12 mouse cellular contexts compared by ENCODE assay signal in the genomic region with DNA sequence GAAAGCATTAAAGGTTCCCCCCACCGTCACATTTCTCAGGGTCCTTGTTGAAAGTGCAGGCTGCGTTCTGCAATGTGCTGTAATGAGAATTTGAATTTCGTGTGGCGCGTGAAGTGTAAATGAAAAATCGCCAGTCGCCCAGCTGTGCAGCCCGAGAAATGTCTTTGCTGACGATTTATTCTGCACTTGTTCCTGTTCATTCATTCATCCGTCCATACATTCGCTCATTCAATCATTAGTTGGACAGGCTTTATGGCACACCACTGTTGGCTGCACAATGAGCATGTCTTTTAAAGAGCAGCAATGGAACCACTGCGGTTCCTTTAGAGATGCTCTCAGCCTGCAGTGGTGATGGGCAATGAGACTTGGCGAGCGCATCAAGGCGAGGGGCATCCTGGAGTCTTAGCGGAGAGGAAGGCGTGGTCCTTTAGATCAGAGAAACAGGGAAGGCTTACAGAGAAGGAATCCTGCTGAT. TPM values are rescaled to one million over a fixed set of nuclear protein-coding genes. Genes with fewer than 3 reads are reported as not detected.
DNase-seq lines count a peak whose midpoint lies in the region; ATAC-seq and TF ChIP-seq lines count a peak whose summit lies in the region.
"Had no signal": no experiment of that assay in that cellular context is flagged by ENCODE, and none has a peak within 500 bp of the region (broad histone marks: within the 10 kb centered on the region; RNA-seq: fewer than 3 reads in every experiment).

No protein-coding gene starts in this region.

- peaks cover 30% of the 10 kb centered on the region for H3K4me1 ChIP-seq in forebrain, embryonic 11.5 days (replicated peaks; ENCODE audit: control insufficient read depth, insufficient read depth, low read length)
- H3K4me1 ChIP-seq in hindbrain, embryonic 14.5 days (replicated peaks; ENCODE audit: control insufficient read depth, insufficient read depth, low read length) = peaks cover 33% of the 10 kb centered on the region
- H3K4me1 ChIP-seq in midbrain, embryonic 16.5 days (ENCODE audit: control insufficient read depth, insufficient read depth, low read length) = peaks cover 28% of the 10 kb centered on the region
- H3K4me1 ChIP-seq: megakaryocyte, embryonic 14.5 days had no signal

- ATAC-seq in forebrain, embryonic 11.5 days (replicated peaks; ENCODE audit: low FRiP score) = peak; percentile 37; the same call in 1 of the 2 replicates
- no peak for ATAC-seq in hindbrain, embryonic 14.5 days (ENCODE audit: low FRiP score)
- peak; percentile 29; the same call in 1 of the 2 replicates for ATAC-seq in midbrain, embryonic 16.5 days

- H3K9ac ChIP-seq in forebrain, embryonic 11.5 days (ENCODE audit: low read length) = no peak overlapping the region
- no peak overlapping the region for H3K9ac ChIP-seq in hindbrain, embryonic 14.5 days
- H3K9ac ChIP-seq in midbrain, embryonic 16.5 days (ENCODE audit: low read depth, low read length) = no peak overlapping the region
- H3K9ac ChIP-seq: stomach, embryonic 15.5 days had no signal

- intact Hi-C loops in gastrocnemius, adult 2 months (cut with DNase I) = no loop called here

- WGBS in forebrain, embryonic 11.5 days = 29% methylated on average over 17 of the region's 17 CpGs
- WGBS in hindbrain, embryonic 14.5 days = 17% methylated on average over 17 of the region's 17 CpGs
- WGBS in midbrain, embryonic 16.5 days = 14% methylated on average over 17 of the region's 17 CpGs

- H3K4me3 ChIP-seq in forebrain, embryonic 11.5 days (ENCODE audit: low read depth, low read length) = no peak overlapping the region
- no peak overlapping the region for H3K4me3 ChIP-seq in hindbrain, embryonic 14.5 days (replicated peaks; ENCODE audit: low read length)
- no peak overlapping the region for H3K4me3 ChIP-seq in midbrain, embryonic 16.5 days (ENCODE audit: low read depth, low read length)
- no peak overlapping the region for H3K4me3 ChIP-seq in gastrocnemius, adult 2 months
- H3K4me3 ChIP-seq: megakaryocyte, embryonic 14.5 days; stomach, embryonic 15.5 days had no signal

- H3K27ac ChIP-seq in forebrain, embryonic 11.5 days (ENCODE audit: low read depth, low read length) = peak overlapping the region; percentile 72
- peak overlapping the region; percentile 62 for H3K27ac ChIP-seq in hindbrain, embryonic 14.5 days
- H3K27ac ChIP-seq in midbrain, embryonic 16.5 days (ENCODE audit: low read length) = peak overlapping the region; percentile 51
- no peak overlapping the region for H3K27ac ChIP-seq in gastrocnemius, adult 2 months
- H3K27ac ChIP-seq: stomach, embryonic 15.5 days had no signal

- DNase-seq in embryo, embryonic 11 days = peak; percentile 47
- no peak for DNase-seq in forebrain, embryonic 11.5 days (ENCODE audit: low spot score)
- DNase-seq in hindbrain, embryonic 14.5 days (ENCODE audit: low spot score) = peak; percentile 46
- no peak for DNase-seq in gastrocnemius, postnatal 25 days
- no peak for DNase-seq in gastrocnemius, adult 2 months
- DNase-seq in right cerebral cortex, adult 2 months (ENCODE audit: low spot score in 2 of 2) = no peak
- DNase-seq: heart, postnatal 36 days; lung, adult 2 months; thymus, postnatal 36 days had no signal

- H3K36me3 ChIP-seq in forebrain, embryonic 11.5 days (ENCODE audit: control insufficient read depth, insufficient read depth, low read length) = no peaks in the 10 kb centered on the region
- H3K36me3 ChIP-seq in hindbrain, embryonic 14.5 days (replicated peaks; ENCODE audit: control insufficient read depth, insufficient read depth) = no peaks in the 10 kb centered on the region
- H3K36me3 ChIP-seq in midbrain, embryonic 16.5 days (ENCODE audit: control insufficient read depth, insufficient read depth, low read length) = no peaks in the 10 kb centered on the region
- H3K36me3 ChIP-seq: stomach, embryonic 15.5 days had no signal

- no peaks in the 10 kb centered on the region; the same call in 1 of the 2 replicates for H3K9me3 ChIP-seq in forebrain, embryonic 11.5 days (ENCODE audit: control insufficient read depth, low read length)
- H3K9me3 ChIP-seq in hindbrain, embryonic 14.5 days (ENCODE audit: control insufficient read depth, low read length) = no peaks in the 10 kb centered on the region
- H3K9me3 ChIP-seq in midbrain, embryonic 16.5 days (replicated peaks; ENCODE audit: control insufficient read depth, low read length, poor library complexity, severe bottlenecking) = no peaks in the 10 kb centered on the region
- H3K9me3 ChIP-seq: stomach, embryonic 15.5 days had no signal

- TF ChIP-seq CTCF in gastrocnemius, adult 2 months (IDR thresholded peaks at IDR 0.05) = no peak

- H3K27me3 ChIP-seq in forebrain, embryonic 11.5 days (ENCODE audit: control insufficient read depth, insufficient read depth, low read length) = no peaks in the 10 kb centered on the region
- H3K27me3 ChIP-seq in hindbrain, embryonic 14.5 days (ENCODE audit: control insufficient read depth, insufficient read depth, low read length) = no peaks in the 10 kb centered on the region
- H3K27me3 ChIP-seq in midbrain, embryonic 16.5 days (ENCODE audit: control insufficient read depth, insufficient read depth, low read depth, low read length) = no peaks in the 10 kb centered on the region
- H3K27me3 ChIP-seq: stomach, embryonic 15.5 days had no signal

- H3K4me2 ChIP-seq in forebrain, embryonic 11.5 days (ENCODE audit: low read depth, low read length, severe bottlenecking) = peak overlapping the region; percentile 31
- peak overlapping the region; percentile 34 for H3K4me2 ChIP-seq in hindbrain, embryonic 14.5 days (replicated peaks)
- H3K4me2 ChIP-seq in midbrain, embryonic 16.5 days (ENCODE audit: low read length) = peak overlapping the region; percentile 37
- H3K4me2 ChIP-seq: stomach, embryonic 15.5 days had no signal

RNA-seq across cellular contexts. Expression of gene Ackr3, which starts 18.7 kb away (rescaled TPM):
- polyA plus RNA-seq in forebrain, embryonic 11.5 days (2014; fragmentation: Nextera tagmentation; extraction: Ambion mirVana) = 31.2 and 31.9 TPM in 2 replicates
- polyA plus RNA-seq in hindbrain, embryonic 14.5 days (2014; fragmentation: Nextera tagmentation; extraction: Ambion mirVana) = 10.3 and 11.1 TPM in 2 replicates
- 10.4 and 10.9 TPM in 2 replicates for polyA plus RNA-seq in midbrain, embryonic 16.5 days (2015; fragmentation: Nextera tagmentation; extraction: Ambion mirVana)
- total RNA-seq in gastrocnemius, postnatal 25 days (2021) = 10 to 100 TPM; 10.5 to 13.2 TPM
- total RNA-seq in gastrocnemius, adult 2 months (2021) = 10 to 100 TPM; 10.7 to 17.2 TPM

Comparison
In these comparisons a context has a peak if more than half of its experiments do, and no peak if none do; other contexts are left out.
1. DNase-seq: peak in embryo, embryonic 11 days (single experiment) and hindbrain, embryonic 14.5 days (single experiment); none in forebrain, embryonic 11.5 days (single experiment), gastrocnemius, postnatal 25 days (single experiment), gastrocnemius, adult 2 months (single experiment) and right cerebral cortex, adult 2 months (0 of 2).
2. Peak in every context shown above with its lines, with median percentiles within 50 percentile points of each other: H3K4me2 ChIP-seq.